Mouse (Mus musculus): Measurements from ENCODE around the gene Fam155a. TPM values are rescaled to one million over a fixed set of nuclear protein-coding genes. Genes with fewer than 3 reads are reported as not detected.

The Fam155a gene
- polyA plus RNA-seq, 1 experiment: not detected

DNA sequence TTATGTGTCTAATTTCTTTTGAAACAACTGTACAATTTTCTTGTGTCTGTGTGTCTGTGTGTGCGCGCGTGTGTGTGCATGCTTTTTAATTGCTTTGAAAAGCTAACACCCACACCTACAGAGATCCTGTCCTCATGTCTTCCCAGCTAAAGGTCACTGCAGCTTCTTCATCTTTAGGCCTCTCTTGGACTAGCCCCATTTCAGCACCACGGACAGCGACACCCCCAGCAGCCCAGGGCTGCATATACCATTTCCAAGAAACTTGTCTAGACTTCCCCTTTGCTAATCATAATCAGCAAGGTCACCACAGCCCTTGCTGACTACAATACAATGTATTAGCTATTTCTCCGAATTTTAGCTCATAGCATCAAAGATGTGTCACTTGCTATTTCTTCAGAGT is 1.9 kb downstream of the Fam155a start:
- peaks cover 6% of the 10 kb centered on the region for H3K27me3 ChIP-seq (ENCODE audit: control insufficient read depth, insufficient read depth, insufficient read length)
- no peaks in the 10 kb centered on the region for H3K36me3 ChIP-seq (ENCODE audit: control insufficient read depth, insufficient read depth)
- no peak overlapping the region for H3K4me2 ChIP-seq (ENCODE audit: low read depth)
- H3ac ChIP-seq (ENCODE audit: control insufficient read depth, insufficient read length): no peak overlapping the region
- H3K79me2 ChIP-seq (ENCODE audit: control insufficient read depth, insufficient read depth): no peaks in the 10 kb centered on the region
- no peak for TF ChIP-seq CEBPB (IDR thresholded peaks at IDR 0.05; ENCODE audit: insufficient read depth, poor library complexity, severe bottlenecking)
- TF ChIP-seq MYOG (IDR thresholded peaks at IDR 0.05; ENCODE audit: control insufficient read depth in 1 of 3, insufficient read depth in 1 of 3, insufficient read length in 2 of 3, low read depth in 2 of 3): no peak
- TF ChIP-seq REST (IDR thresholded peaks at IDR 0.05; ENCODE audit: insufficient read depth, insufficient read length): peak; percentile 77
- H3K4me3 ChIP-seq: no peak overlapping the region

DNA sequence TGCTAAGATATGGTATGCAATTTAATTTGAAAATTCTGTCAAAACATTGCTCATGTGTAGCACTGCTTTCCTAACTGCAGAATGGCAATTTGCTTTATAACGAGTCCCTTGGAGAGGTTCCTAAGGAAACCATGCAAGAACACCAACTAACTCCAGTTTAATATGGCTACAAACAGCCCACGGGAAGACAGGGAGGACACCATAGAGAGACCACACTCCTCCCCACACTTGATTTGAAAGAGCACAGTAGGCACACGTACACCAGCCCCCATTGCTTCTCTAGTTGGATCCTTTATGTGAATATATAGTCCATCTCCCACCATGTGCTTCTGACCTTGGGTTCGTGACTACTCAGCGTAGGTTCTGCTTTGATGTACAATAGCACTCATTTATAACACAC is 35.8 kb downstream of the Fam155a start:
- no peaks in the 10 kb centered on the region for H3K27me3 ChIP-seq (ENCODE audit: control insufficient read depth, insufficient read depth, insufficient read length)
- no peak for TF ChIP-seq POLR2AphosphoS2 (IDR thresholded peaks at IDR 0.05; ENCODE audit: insufficient read length, low read depth)
- TF ChIP-seq E2F4 (IDR thresholded peaks at IDR 0.05; ENCODE audit: insufficient read depth): no peak
- no peak for TF ChIP-seq MYOD1 (IDR thresholded peaks at IDR 0.05; ENCODE audit: control insufficient read depth in 1 of 3, insufficient read length in 2 of 3, low read depth in 2 of 3)
- no peak for TF ChIP-seq SRF (IDR thresholded peaks at IDR 0.05; ENCODE audit: control insufficient read depth, insufficient read length, low read depth)
- no peak for TF ChIP-seq CEBPB (IDR thresholded peaks at IDR 0.05; ENCODE audit: insufficient read depth, poor library complexity, severe bottlenecking)
- TF ChIP-seq TCF12 (IDR thresholded peaks at IDR 0.05; ENCODE audit: insufficient read depth, poor library complexity, severe bottlenecking): no peak
- no peak for TF ChIP-seq POLR2A (IDR thresholded peaks at IDR 0.05; ENCODE audit: insufficient read length, low read depth)
- TF ChIP-seq USF1 (IDR thresholded peaks at IDR 0.05; ENCODE audit: low read depth): no peak
- no peak for TF ChIP-seq MYOG (IDR thresholded peaks at IDR 0.05; ENCODE audit: control insufficient read depth in 1 of 3, insufficient read depth in 1 of 3, insufficient read length in 2 of 3, low read depth in 2 of 3)
- no peak for TF ChIP-seq TCF3 (IDR thresholded peaks at IDR 0.05; ENCODE audit: insufficient read length, low read depth)
- TF ChIP-seq REST (IDR thresholded peaks at IDR 0.05; ENCODE audit: insufficient read depth, insufficient read length): no peak
- no peak for TF ChIP-seq MAX (IDR thresholded peaks at IDR 0.05; ENCODE audit: low read depth)
- H3K4me3 ChIP-seq: no peak overlapping the region
- H3K36me3 ChIP-seq (ENCODE audit: control insufficient read depth, insufficient read depth): no peaks in the 10 kb centered on the region
- no peak overlapping the region for H3ac ChIP-seq (ENCODE audit: control insufficient read depth, insufficient read length)
- no peak overlapping the region for H3K4me2 ChIP-seq (ENCODE audit: low read depth)
- no peaks in the 10 kb centered on the region for H3K79me2 ChIP-seq (ENCODE audit: control insufficient read depth, insufficient read depth)

DNA sequence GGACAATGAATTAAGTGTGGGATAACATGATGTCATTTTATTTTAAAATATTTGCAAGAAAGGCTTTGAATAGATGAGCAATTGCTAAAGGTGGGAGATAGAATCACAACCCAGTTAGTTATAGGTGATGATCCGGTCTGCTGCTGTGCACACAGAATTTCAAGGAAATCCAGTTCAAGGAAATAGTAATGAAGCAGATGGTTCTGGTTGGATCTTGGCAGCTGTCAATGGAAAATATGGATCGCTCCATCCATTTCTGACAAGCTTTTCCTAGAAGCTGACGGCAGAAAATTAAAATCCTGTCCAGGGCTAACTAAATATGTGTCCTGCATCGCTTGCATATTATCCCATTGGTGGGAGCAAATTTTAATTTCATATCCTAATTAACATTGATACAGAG is 61.2 kb downstream of the Fam155a start:
- Histone ChIP-seq H3K36me3 (ENCODE audit: control insufficient read depth, insufficient read depth) (no peaks in the 10 kb centered on the region), H3K27me3 (ENCODE audit: control insufficient read depth, insufficient read depth, insufficient read length) (no peaks in the 10 kb centered on the region), H3ac (ENCODE audit: control insufficient read depth, insufficient read length) (no peak overlapping the region), H3K79me2 (ENCODE audit: control insufficient read depth, insufficient read depth) (no peaks in the 10 kb centered on the region), H3K4me2 (ENCODE audit: low read depth) (no peak overlapping the region), H3K4me3 (no peak overlapping the region)
- no peak for TF ChIP-seq MYOD1 (IDR thresholded peaks at IDR 0.05; ENCODE audit: control insufficient read depth in 1 of 3, insufficient read length in 2 of 3, low read depth in 2 of 3)
- TF ChIP-seq POLR2A (IDR thresholded peaks at IDR 0.05; ENCODE audit: insufficient read length, low read depth): no peak
- TF ChIP-seq SRF (IDR thresholded peaks at IDR 0.05; ENCODE audit: control insufficient read depth, insufficient read length, low read depth): no peak
- TF ChIP-seq USF1 (IDR thresholded peaks at IDR 0.05; ENCODE audit: low read depth): no peak
- no peak for TF ChIP-seq MYOG (IDR thresholded peaks at IDR 0.05; ENCODE audit: control insufficient read depth in 1 of 3, insufficient read depth in 1 of 3, insufficient read length in 2 of 3, low read depth in 2 of 3)
- no peak for TF ChIP-seq E2F4 (IDR thresholded peaks at IDR 0.05; ENCODE audit: insufficient read depth)
- no peak for TF ChIP-seq POLR2AphosphoS2 (IDR thresholded peaks at IDR 0.05; ENCODE audit: insufficient read length, low read depth)
- TF ChIP-seq TCF3 (IDR thresholded peaks at IDR 0.05; ENCODE audit: insufficient read length, low read depth): no peak
- no peak for TF ChIP-seq TCF12 (IDR thresholded peaks at IDR 0.05; ENCODE audit: insufficient read depth, poor library complexity, severe bottlenecking)

DNA sequence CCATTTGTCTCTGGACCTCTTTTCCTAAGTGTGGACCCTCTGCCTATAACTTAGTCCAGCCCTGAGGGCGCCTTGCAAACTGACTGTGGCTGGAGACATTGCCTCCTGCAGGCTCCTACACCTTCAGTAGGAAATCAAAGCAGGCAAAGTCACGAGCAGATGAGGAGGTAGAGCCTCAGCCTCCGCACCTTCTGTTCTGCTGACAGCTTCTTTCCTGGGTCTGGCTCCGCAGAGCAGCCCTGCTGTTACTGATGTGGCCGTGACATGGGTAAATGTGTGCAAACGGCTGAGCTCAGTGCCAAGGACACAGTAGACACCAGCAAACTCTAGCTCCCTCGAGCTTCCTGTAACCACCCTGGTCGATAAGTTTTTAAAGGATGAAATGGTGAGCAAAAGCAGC is 63.5 kb downstream of the Fam155a start:
- TF ChIP-seq MYOG (IDR thresholded peaks at IDR 0.05; ENCODE audit: control insufficient read depth in 1 of 3, insufficient read depth in 1 of 3, insufficient read length in 2 of 3, low read depth in 2 of 3) (no peak), POLR2AphosphoS2 (IDR thresholded peaks at IDR 0.05; ENCODE audit: insufficient read length, low read depth) (no peak), REST (IDR thresholded peaks at IDR 0.05; ENCODE audit: insufficient read depth, insufficient read length) (no peak), SRF (IDR thresholded peaks at IDR 0.05; ENCODE audit: control insufficient read depth, insufficient read length, low read depth) (no peak), MYOD1 (IDR thresholded peaks at IDR 0.05; ENCODE audit: control insufficient read depth in 1 of 3, insufficient read length in 2 of 3, low read depth in 2 of 3) (no peak), CEBPB (IDR thresholded peaks at IDR 0.05; ENCODE audit: insufficient read depth, poor library complexity, severe bottlenecking) (no peak), E2F4 (IDR thresholded peaks at IDR 0.05; ENCODE audit: insufficient read depth) (no peak), TCF12 (IDR thresholded peaks at IDR 0.05; ENCODE audit: insufficient read depth, poor library complexity, severe bottlenecking) (no peak), TCF3 (IDR thresholded peaks at IDR 0.05; ENCODE audit: insufficient read length, low read depth) (no peak), POLR2A (IDR thresholded peaks at IDR 0.05; ENCODE audit: insufficient read length, low read depth) (no peak), MAX (IDR thresholded peaks at IDR 0.05; ENCODE audit: low read depth) (no peak), USF1 (IDR thresholded peaks at IDR 0.05; ENCODE audit: low read depth) (no peak)
- H3K27me3 ChIP-seq (ENCODE audit: control insufficient read depth, insufficient read depth, insufficient read length): no peaks in the 10 kb centered on the region
- H3K4me2 ChIP-seq (ENCODE audit: low read depth): no peak overlapping the region
- H3K36me3 ChIP-seq (ENCODE audit: control insufficient read depth, insufficient read depth): no peaks in the 10 kb centered on the region
- no peak overlapping the region for H3K4me3 ChIP-seq
- H3K79me2 ChIP-seq (ENCODE audit: control insufficient read depth, insufficient read depth): no peaks in the 10 kb centered on the region
- no peak overlapping the region for H3ac ChIP-seq (ENCODE audit: control insufficient read depth, insufficient read length)

GRCm38 (mm10) chr8:9694794-9695193 is 76.2 kb downstream of the Fam155a start:
- no peak overlapping the region for H3K4me3 ChIP-seq
- no peak overlapping the region for H3K4me2 ChIP-seq (ENCODE audit: low read depth)
- no peaks in the 10 kb centered on the region for H3K79me2 ChIP-seq (ENCODE audit: control insufficient read depth, insufficient read depth)
- H3ac ChIP-seq (ENCODE audit: control insufficient read depth, insufficient read length): no peak overlapping the region
- TF ChIP-seq REST (IDR thresholded peaks at IDR 0.05; ENCODE audit: insufficient read depth, insufficient read length) (no peak), POLR2AphosphoS2 (IDR thresholded peaks at IDR 0.05; ENCODE audit: insufficient read length, low read depth) (no peak), TCF12 (IDR thresholded peaks at IDR 0.05; ENCODE audit: insufficient read depth, poor library complexity, severe bottlenecking) (no peak), E2F4 (IDR thresholded peaks at IDR 0.05; ENCODE audit: insufficient read depth) (no peak), MAX (IDR thresholded peaks at IDR 0.05; ENCODE audit: low read depth) (no peak), MYOG (IDR thresholded peaks at IDR 0.05; ENCODE audit: control insufficient read depth in 1 of 3, insufficient read depth in 1 of 3, insufficient read length in 2 of 3, low read depth in 2 of 3) (no peak), SRF (IDR thresholded peaks at IDR 0.05; ENCODE audit: control insufficient read depth, insufficient read length, low read depth) (no peak)
- H3K27me3 ChIP-seq (ENCODE audit: control insufficient read depth, insufficient read depth, insufficient read length): no peaks in the 10 kb centered on the region
- H3K36me3 ChIP-seq (ENCODE audit: control insufficient read depth, insufficient read depth): no peaks in the 10 kb centered on the region

Measured in myocyte (in vitro differentiated cells).